Mouse (Mus musculus): Measurements from ENCODE around the gene Rrbp1. TPM values are rescaled to one million over a fixed set of nuclear protein-coding genes. Genes with fewer than 3 reads are reported as not detected.

Rrbp1 gene
- total RNA-seq (2014; rRNA removed) (24.0 and 29.9 TPM in 2 replicates), polyA plus RNA-seq (2015; fragmentation: Nextera tagmentation; extraction: Ambion mirVana) (31.5 and 34.4 TPM in 2 replicates)

GRCm38 (mm10) chr2:144011080-144011551, at the start of gene Rrbp1:
TSS of gene Rrbp1 (minus strand) at chr2:144011263.
- Histone ChIP-seq H3K36me3 (ENCODE audit: insufficient read depth, low read length) (no peaks in the 10 kb centered on the region), H3K9ac (replicated peaks; ENCODE audit: low read length) (peak within 1 kb of the TSS; percentile 76), H3K27ac (peak within 1 kb of the TSS; percentile 91), H3K9me3 (ENCODE audit: low read length) (no peaks in the 10 kb centered on the region), H3K27me3 (ENCODE audit: insufficient read depth, low read length) (no peaks in the 10 kb centered on the region), H3K4me2 (ENCODE audit: low read depth, low read length) (peak within 1 kb of the TSS; percentile 66), H3K4me3 (ENCODE audit: low read length) (peak within 1 kb of the TSS; percentile 92), H3K4me1 (ENCODE audit: insufficient read depth, low read length) (no peaks in the 10 kb centered on the region; the same call in 1 of the 2 replicates)
- peak; percentile 99 for ATAC-seq
- peak; percentile 99 for DNase-seq (ENCODE audit: low spot score)
- no peak for TF ChIP-seq CTCF (IDR thresholded peaks at IDR 0.05; ENCODE audit: low read depth)
- WGBS, result under 1% methylated on average over 49 of the region's 53 CpGs

GRCm38 (mm10) chr2:144057735-144058134, 46.7 kb upstream of the Rrbp1 start:
- DNase-seq (ENCODE audit: low spot score), result no peak
- H3K9ac ChIP-seq (replicated peaks; ENCODE audit: low read length), result no peak overlapping the region
- no peak overlapping the region for H3K4me2 ChIP-seq (ENCODE audit: low read depth, low read length)
- no peak overlapping the region for H3K4me3 ChIP-seq (ENCODE audit: low read length)
- no peak overlapping the region for H3K27ac ChIP-seq
- no peak for TF ChIP-seq CTCF (IDR thresholded peaks at IDR 0.05; ENCODE audit: low read depth)
- no peaks in the 10 kb centered on the region for H3K36me3 ChIP-seq (ENCODE audit: insufficient read depth, low read length)
- no peaks in the 10 kb centered on the region for H3K9me3 ChIP-seq (ENCODE audit: low read length)
- ATAC-seq, result no peak
- no peaks in the 10 kb centered on the region for H3K27me3 ChIP-seq (ENCODE audit: insufficient read depth, low read length)
- H3K4me1 ChIP-seq (ENCODE audit: insufficient read depth, low read length), result no peaks in the 10 kb centered on the region
- WGBS, result 33% methylated on average over 2 of the region's 2 CpGs

GRCm38 (mm10) chr2:144052410-144053065, 41.5 kb upstream of the Rrbp1 start:
- ATAC-seq (peak; percentile 91), DNase-seq (ENCODE audit: low spot score) (peak; percentile 81)
- Histone ChIP-seq H3K9ac (replicated peaks; ENCODE audit: low read length) (no peak overlapping the region), H3K4me1 (ENCODE audit: insufficient read depth, low read length) (no peaks in the 10 kb centered on the region), H3K36me3 (ENCODE audit: insufficient read depth, low read length) (no peaks in the 10 kb centered on the region), H3K4me3 (ENCODE audit: low read length) (no peak overlapping the region), H3K27ac (peak overlapping the region; percentile 60), H3K9me3 (ENCODE audit: low read length) (no peaks in the 10 kb centered on the region), H3K4me2 (ENCODE audit: low read depth, low read length) (no peak overlapping the region), H3K27me3 (ENCODE audit: insufficient read depth, low read length) (no peaks in the 10 kb centered on the region)
- TF ChIP-seq CTCF (IDR thresholded peaks at IDR 0.05; ENCODE audit: low read depth), result no peak
- WGBS, result 57% methylated on average over 8 of the region's 8 CpGs

GRCm38 (mm10) chr2:144050861-144051260, 39.8 kb upstream of the Rrbp1 start:
- Histone ChIP-seq H3K9ac (replicated peaks; ENCODE audit: low read length) (no peak overlapping the region), H3K9me3 (ENCODE audit: low read length) (no peaks in the 10 kb centered on the region), H3K4me3 (ENCODE audit: low read length) (no peak overlapping the region), H3K27me3 (ENCODE audit: insufficient read depth, low read length) (no peaks in the 10 kb centered on the region), H3K27ac (no peak overlapping the region), H3K36me3 (ENCODE audit: insufficient read depth, low read length) (no peaks in the 10 kb centered on the region), H3K4me2 (ENCODE audit: low read depth, low read length) (no peak overlapping the region), H3K4me1 (ENCODE audit: insufficient read depth, low read length) (no peaks in the 10 kb centered on the region; the same call in 1 of the 2 replicates)
- ATAC-seq, result no peak
- TF ChIP-seq CTCF (IDR thresholded peaks at IDR 0.05; ENCODE audit: low read depth), result no peak
- 90% methylated on average over 6 of the region's 6 CpGs for WGBS
- no peak for DNase-seq (ENCODE audit: low spot score)

GRCm38 (mm10) chr2:144050146-144050680, 39.1 kb upstream of the Rrbp1 start:
- ATAC-seq (no peak), DNase-seq (ENCODE audit: low spot score) (no peak)
- 71% methylated on average over 8 of the region's 8 CpGs for WGBS

GRCm38 (mm10) chr2:144046916-144047315, 35.9 kb upstream of the Rrbp1 start:
- H3K9ac ChIP-seq (replicated peaks; ENCODE audit: low read length), result no peak overlapping the region
- H3K27ac ChIP-seq, result peak overlapping the region; percentile 51; the same call in 1 of the 2 replicates
- no peak for TF ChIP-seq CTCF (IDR thresholded peaks at IDR 0.05; ENCODE audit: low read depth)
- H3K4me3 ChIP-seq (ENCODE audit: low read length), result no peak overlapping the region
- H3K36me3 ChIP-seq (ENCODE audit: insufficient read depth, low read length), result no peaks in the 10 kb centered on the region
- H3K4me2 ChIP-seq (ENCODE audit: low read depth, low read length), result no peak overlapping the region
- H3K4me1 ChIP-seq (ENCODE audit: insufficient read depth, low read length), result no peaks in the 10 kb centered on the region; the same call in 1 of the 2 replicates
- ATAC-seq (no peak), DNase-seq (ENCODE audit: low spot score) (no peak)
- peaks cover 4% of the 10 kb centered on the region; the same call in 1 of the 2 replicates for H3K9me3 ChIP-seq (ENCODE audit: low read length)
- H3K27me3 ChIP-seq (ENCODE audit: insufficient read depth, low read length), result no peaks in the 10 kb centered on the region
- 79% methylated on average over 11 of the region's 11 CpGs for WGBS

More at GRCm38 (mm10) chr2:144050146-144050680, 39.1 kb upstream of the Rrbp1 start:
- TF ChIP-seq CTCF (IDR thresholded peaks at IDR 0.05; ENCODE audit: low read depth), result no peak
- Histone ChIP-seq H3K27me3 (ENCODE audit: insufficient read depth, low read length) (no peaks in the 10 kb centered on the region), H3K9ac (replicated peaks; ENCODE audit: low read length) (no peak overlapping the region), H3K27ac (no peak overlapping the region), H3K4me1 (ENCODE audit: insufficient read depth, low read length) (no peaks in the 10 kb centered on the region; the same call in 1 of the 2 replicates), H3K4me3 (ENCODE audit: low read length) (no peak overlapping the region), H3K36me3 (ENCODE audit: insufficient read depth, low read length) (no peaks in the 10 kb centered on the region), H3K9me3 (ENCODE audit: low read length) (no peaks in the 10 kb centered on the region), H3K4me2 (ENCODE audit: low read depth, low read length) (no peak overlapping the region)
